Mouse (Mus musculus) CH12.LX (cell line): ENCODE data around the gene Pax4.

Experiments
- CTCF ChIP-seq, 2 experiments: IDR thresholded peaks in 1 of 2; conservative IDR thresholded peaks in 1 of 2; 2 replicates each; pipeline ENCODE4 v1.5.1; 2011 to 2012; ENCODE audit warnings: low read depth in 2 of 2, low read length in 2 of 2, improper control_type of control experiment in 1 of 2, inconsistent platforms in 1 of 2, mild to moderate bottlenecking in 1 of 2, moderate library complexity in 1 of 2
- E2F4 ChIP-seq: IDR thresholded peaks from 2 replicates; pipeline ENCODE4 v1.6.1; 2011; ENCODE audit warnings: low read depth, low read length, improper control_type of control experiment; ENCODE audit not compliant: insufficient replicate concordance
- RAD21 ChIP-seq: IDR thresholded peaks from 2 replicates; pipeline ENCODE4 v1.6.1; 2011; ENCODE audit warnings: low read depth, mild to moderate bottlenecking, low read length, improper control_type of control experiment, moderate library complexity
- TBP ChIP-seq: conservative IDR thresholded peaks from 2 replicates; pipeline ENCODE4 v1.6.1; 2011; ENCODE audit warnings: low read depth, low read length, improper control_type of control experiment
- TCF12 ChIP-seq: IDR thresholded peaks from 2 replicates; pipeline ENCODE4 v1.6.1; 2014; ENCODE audit warnings: low read depth, mild to moderate bottlenecking, inconsistent platforms, low read length, improper control_type of control experiment
- ZKSCAN1 ChIP-seq: IDR thresholded peaks from 2 replicates; pipeline ENCODE4 v1.6.1; 2012; ENCODE audit warnings: low read depth, inconsistent platforms, low read length, improper control_type of control experiment, borderline replicate concordance

GRCm38 (mm10) chr6:28459221-28459668 is 10.1 kb upstream of the Pax4 start:
- TF ChIP-seq RAD21 (no peak), TBP (no peak), E2F4 (no peak), TCF12 (no peak), CTCF (conservative IDR thresholded peaks at IDR 0.05 in 1 of 2, IDR thresholded peaks at IDR 0.05 in 1 of 2; ENCODE audit: low read depth in 2 of 2, low read length in 2 of 2) (no peak), ZKSCAN1 (no peak)
